Mouse (Mus musculus) heart, adult 2 months (tissue): ENCODE data around the gene Elavl3. TPM values are rescaled to one million over a fixed set of nuclear protein-coding genes. Genes with fewer than 3 reads are reported as not detected.

Experiments
- DNase-seq, 2 experiments: peaks; one replicate each; pipeline ENCODE4 v3.0.0; 2021
- H3K27ac ChIP-seq: fragments of 200-600 bp; 2 replicates; pipeline ENCODE4 v1.8.1; 2022
- H3K27me3 ChIP-seq: fragments of 200-500 bp; 2 replicates; pipeline ENCODE4 v1.6.1; 2012; ENCODE audit warnings: mild to moderate bottlenecking, low read length, inconsistent platforms, mixed read lengths; ENCODE audit not compliant: control insufficient read depth, insufficient read depth
- H3K36me3 ChIP-seq: fragments of 200-500 bp; 2 replicates; pipeline ENCODE4 v1.6.1; 2012; ENCODE audit warnings: low read length, inconsistent platforms; ENCODE audit not compliant: control insufficient read depth, insufficient read depth
- H3K4me1 ChIP-seq: fragments of 200-500 bp; 2 replicates; pipeline ENCODE4 v1.6.1; 2011; ENCODE audit warnings: low read length; ENCODE audit not compliant: control insufficient read depth, insufficient read depth
- H3K4me3 ChIP-seq: fragments of 200-600 bp; 2 replicates; pipeline ENCODE4 v1.8.1; 2022
- H3K79me2 ChIP-seq: fragments of 200-500 bp; replicated peaks from 2 replicates; pipeline ENCODE4 v1.6.1; 2012; ENCODE audit warnings: mild to moderate bottlenecking, inconsistent platforms, low read length, moderate library complexity, mixed read lengths; ENCODE audit not compliant: control insufficient read depth, insufficient read depth
- H3K9ac ChIP-seq: fragments of 200-500 bp; 2 replicates; pipeline ENCODE4 v1.6.1; 2012; ENCODE audit warnings: low read depth, mild to moderate bottlenecking, control low read depth, inconsistent platforms, low read length, mixed read lengths
- CTCF ChIP-seq: fragments of 200-600 bp; IDR thresholded peaks from 2 replicates; pipeline ENCODE4 v1.8.1; 2022; ENCODE audit warnings: antibody characterized with exemption, mild to moderate bottlenecking, moderate library complexity
- EP300 ChIP-seq: fragments of 200-500 bp; IDR thresholded peaks from 2 replicates; pipeline ENCODE4 v1.6.1; 2011; ENCODE audit warnings: low read depth, low read length, control low read depth; ENCODE audit not compliant: insufficient read depth
- POLR2A ChIP-seq: fragments of 200-500 bp; IDR thresholded peaks from 2 replicates; pipeline ENCODE4 v1.6.1; 2011; ENCODE audit warnings: mild to moderate bottlenecking, low read depth, low read length, control low read depth; ENCODE audit not compliant: insufficient read depth
- WGBS: fragments of 180-500 bp; shearing (Covaris S2); methylation state at CpG from one replicate; pipeline ENCODE4 v1.1.7; 2018; 5-methylcytosine and 5-hydroxymethylcytosine counted together
- intact Hi-C: fragments of 180-260 bp; cut with DNase I; formaldehyde crosslinking; loops from one replicate; pipeline ENCODE4 v1.15.1; 2025
- polyA plus RNA-seq: library from polyadenylated mRNA; depleted of rRNA; stranded (reverse); fragments of >200 nt; gene quantifications from 2 replicates; pipeline ENCODE4 v1.2.3, GENCODE M21; 2012
- total RNA-seq, 2 experiments: library from RNA; stranded (reverse); gene quantifications; 2 replicates each; pipeline ENCODE4 v1.2.3; 2021

Elavl3 gene
- total and polyA plus RNA-seq, 3 experiments, result 0.08 to 0.10 (median 0.09) TPM

DNA sequence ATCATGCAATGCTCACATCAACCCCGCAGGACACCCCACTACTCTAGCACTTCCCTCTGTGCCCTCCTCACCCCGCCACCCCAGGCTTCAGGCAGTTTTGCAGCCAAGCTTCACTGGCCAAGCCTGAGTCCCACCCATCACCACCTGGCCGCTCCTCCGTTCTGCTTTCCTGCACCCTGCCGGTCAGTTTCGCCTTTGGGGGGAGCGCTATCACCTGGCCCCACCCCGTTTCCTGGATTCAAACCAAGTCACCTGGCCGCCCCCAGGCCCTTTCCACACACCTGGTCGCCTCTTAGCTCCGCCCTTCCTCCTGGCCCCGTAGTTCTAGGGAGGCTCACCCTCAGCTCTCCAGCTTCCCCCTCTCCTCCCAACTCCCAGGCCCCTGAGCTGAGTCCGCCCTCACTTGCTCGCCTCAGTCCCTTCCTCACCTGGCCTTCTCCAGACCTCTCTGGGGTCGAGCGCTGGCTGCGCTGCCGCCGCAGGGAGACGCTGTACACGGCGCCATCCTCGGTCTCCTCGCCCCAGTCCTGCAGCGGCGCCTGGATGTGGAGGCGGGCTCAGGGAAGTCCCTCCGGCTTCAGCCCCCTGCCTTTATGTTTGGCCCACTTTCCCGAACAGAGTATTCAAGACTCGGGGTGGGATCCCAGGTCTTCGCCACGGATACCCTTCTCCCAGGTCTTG lies 63.3 kb downstream of the Elavl3 start:
- no peaks in the 10 kb centered on the region for H3K79me2 ChIP-seq
- peaks cover 9% of the 10 kb centered on the region; the same call in 1 of the 2 replicates for H3K27me3 ChIP-seq
- H3K27ac ChIP-seq, result no peak overlapping the region
- no peak for TF ChIP-seq EP300
- no peak for TF ChIP-seq POLR2A
- no peak for TF ChIP-seq CTCF
- peak overlapping the region; percentile 58 for H3K4me3 ChIP-seq
- intact Hi-C loops, result no loop called here
- H3K36me3 ChIP-seq, result no peaks in the 10 kb centered on the region
- H3K9ac ChIP-seq, result peak overlapping the region; percentile 63
- H3K4me1 ChIP-seq, result no peaks in the 10 kb centered on the region; the same call in 1 of the 2 replicates
- 3% methylated on average over 32 of the region's 32 CpGs for WGBS
- DNase-seq, result no peak

DNA sequence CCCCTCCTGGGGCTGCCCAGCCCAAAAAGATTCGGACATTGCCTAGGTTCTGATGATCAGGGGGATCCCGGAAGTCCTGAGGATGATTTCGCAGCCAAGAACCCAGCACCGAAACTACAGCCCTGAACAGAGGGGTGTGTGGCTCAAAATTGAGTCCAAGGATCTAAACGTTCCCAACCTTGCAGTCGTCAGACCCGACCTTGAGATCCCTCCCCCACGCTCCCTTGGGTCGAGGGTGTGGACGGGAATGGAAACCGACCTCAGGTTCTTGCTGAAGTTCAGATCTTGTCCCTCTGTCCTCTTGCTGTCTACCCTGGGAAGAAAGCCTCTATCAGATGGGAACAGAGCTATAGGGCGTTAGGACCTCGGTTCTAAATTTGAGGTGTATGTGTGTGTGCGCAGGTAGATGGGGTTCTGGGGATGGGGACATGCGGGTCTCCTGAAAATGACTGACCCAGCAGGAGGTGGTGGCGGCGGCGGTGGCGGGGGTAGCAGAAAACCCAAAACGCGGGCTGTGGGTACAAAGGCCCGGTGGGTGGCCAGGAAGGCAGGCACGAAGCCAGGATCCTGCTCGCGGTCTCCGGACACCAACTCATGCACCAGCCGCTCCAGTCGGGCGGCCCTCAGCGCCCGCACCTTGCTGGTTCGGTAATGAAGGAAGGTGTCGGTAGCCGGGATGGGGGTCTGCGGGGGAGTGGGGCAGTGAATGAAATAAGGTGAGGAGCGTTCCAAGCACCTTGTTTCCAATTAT lies 64.1 kb downstream of the Elavl3 start:
- Histone ChIP-seq H3K4me1 (no peaks in the 10 kb centered on the region; the same call in 1 of the 2 replicates), H3K9ac (no peak overlapping the region)
- intact Hi-C loops, result no loop called here

DNA sequence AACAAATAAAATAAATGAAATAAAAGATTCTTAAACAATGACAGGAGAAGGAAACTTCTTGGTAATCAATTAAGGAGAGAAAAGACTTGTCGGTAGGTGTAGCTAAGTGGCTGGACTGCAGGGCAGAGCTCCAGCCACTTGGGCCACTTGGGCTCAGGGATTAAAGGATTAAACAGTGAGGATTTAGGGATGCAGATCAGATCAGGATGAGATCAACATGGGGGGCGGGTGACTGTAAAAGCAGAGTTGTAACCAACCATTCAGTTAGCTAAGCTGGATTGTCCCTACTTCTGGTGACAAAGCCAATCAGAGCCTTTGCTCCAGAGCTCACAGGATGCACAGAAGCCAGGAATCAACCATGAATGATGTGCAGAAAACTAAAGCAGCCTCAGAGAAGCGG lies 67.9 kb downstream of the Elavl3 start:
- no peaks in the 10 kb centered on the region for H3K36me3 ChIP-seq
- no peak for DNase-seq
- TF ChIP-seq POLR2A, result no peak
- TF ChIP-seq CTCF, result no peak
- TF ChIP-seq EP300, result no peak
- intact Hi-C loops, result no loop called here
- no peak overlapping the region for H3K9ac ChIP-seq
- H3K27me3 ChIP-seq, result 0 out of 2 replicates have a peak, but pooled peaks cover 3% of the 10 kb centered on the region
- H3K4me1 ChIP-seq, result no peaks in the 10 kb centered on the region
- 36% methylated on average over 3 of the region's 3 CpGs for WGBS
- no peak overlapping the region for H3K27ac ChIP-seq
- no peak overlapping the region for H3K4me3 ChIP-seq
- H3K79me2 ChIP-seq, result no peaks in the 10 kb centered on the region

More for the DNA sequence above, 64.1 kb downstream of the Elavl3 start:
- no peak for TF ChIP-seq EP300
- no peak for TF ChIP-seq POLR2A
- TF ChIP-seq CTCF, result no peak
- H3K36me3 ChIP-seq, result no peaks in the 10 kb centered on the region
- H3K4me3 ChIP-seq, result no peak overlapping the region
- H3K79me2 ChIP-seq, result no peaks in the 10 kb centered on the region
- no peak overlapping the region for H3K27ac ChIP-seq
- 26% methylated on average over 36 of the region's 36 CpGs for WGBS
- peaks cover 9% of the 10 kb centered on the region; the same call in 1 of the 2 replicates for H3K27me3 ChIP-seq
- DNase-seq, result no peak

DNA sequence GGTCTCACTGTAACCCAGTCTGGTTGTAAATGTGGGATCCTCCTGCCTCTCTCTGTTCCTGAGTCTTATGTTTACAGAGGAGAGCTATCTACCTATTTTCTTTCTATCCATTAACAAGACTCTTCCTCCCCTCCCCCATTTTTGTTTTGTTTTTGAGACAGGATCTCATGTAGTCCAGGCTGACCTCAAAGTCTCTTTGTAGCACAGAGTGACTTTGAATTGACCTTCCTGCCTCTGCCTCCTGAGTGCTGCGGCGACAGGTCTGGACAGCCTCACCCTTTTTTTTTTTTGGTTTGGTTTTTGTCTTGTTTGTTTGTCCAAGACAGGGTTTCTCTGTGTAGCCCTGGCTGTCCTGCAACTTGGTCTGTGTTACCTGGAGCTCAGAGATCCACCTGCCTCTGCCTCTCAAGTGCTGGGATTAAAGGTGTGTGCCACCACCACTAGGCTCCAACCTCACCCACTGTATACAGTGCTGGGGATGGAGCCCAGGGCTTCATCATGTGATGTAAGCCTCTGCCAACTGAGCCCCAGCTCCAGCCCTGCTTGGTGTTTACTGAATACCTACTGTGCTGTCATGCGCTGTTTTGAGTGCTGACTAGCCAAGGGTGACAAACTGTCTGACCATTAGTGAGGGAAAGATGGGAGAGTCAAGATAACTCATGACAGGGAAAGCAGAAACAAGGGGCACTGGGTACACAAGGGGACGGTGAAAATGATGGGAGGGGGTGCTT lies 73.3 kb downstream of the Elavl3 start:
- no peaks in the 10 kb centered on the region for H3K36me3 ChIP-seq
- H3K9ac ChIP-seq, result no peak overlapping the region
- H3K27ac ChIP-seq, result no peak overlapping the region
- no peak overlapping the region for H3K4me3 ChIP-seq
- WGBS, result 81% methylated on average over 4 of the region's 4 CpGs
- intact Hi-C loops, result loop anchor here (2.0 kb wide), 1 partner anchor 164 kb away; no protein-coding TSS in a partner anchor
- TF ChIP-seq CTCF, result no peak
- no peak for TF ChIP-seq POLR2A
- TF ChIP-seq EP300, result no peak
- no peaks in the 10 kb centered on the region for H3K79me2 ChIP-seq
- DNase-seq, result no peak
- H3K4me1 ChIP-seq, result no peaks in the 10 kb centered on the region
- H3K27me3 ChIP-seq, result no peaks in the 10 kb centered on the region

DNA sequence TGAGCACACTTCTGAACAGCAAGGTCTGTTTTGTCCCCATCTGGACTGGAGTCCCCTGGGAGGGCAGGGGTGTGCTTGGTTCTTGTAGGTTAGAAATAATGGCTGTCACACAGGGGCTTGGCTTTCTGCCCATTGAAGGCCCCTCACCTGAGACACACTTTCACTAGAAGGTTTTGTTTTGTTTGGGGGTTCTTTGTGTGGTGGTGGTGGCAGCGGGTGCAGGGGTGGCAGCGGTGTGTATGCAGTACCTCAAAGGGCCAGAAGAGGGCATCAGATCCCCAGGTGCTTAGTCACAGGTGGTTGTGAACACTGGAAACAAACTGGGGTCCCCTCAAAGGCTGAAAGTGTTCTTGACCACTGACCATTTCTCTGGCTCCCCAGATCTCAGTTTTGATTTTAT lies 73.9 kb downstream of the Elavl3 start:
- TF ChIP-seq CTCF (peak; percentile 81), POLR2A (no peak)
- Histone ChIP-seq H3K79me2 (no peaks in the 10 kb centered on the region), H3K4me3 (no peak overlapping the region), H3K27me3 (no peaks in the 10 kb centered on the region), H3K4me1 (no peaks in the 10 kb centered on the region), H3K9ac (no peak overlapping the region), H3K36me3 (no peaks in the 10 kb centered on the region), H3K27ac (no peak overlapping the region)
- DNase-seq, result peak in 1 of 2 experiments; percentile 68
- intact Hi-C loops, result loop anchor here (2.0 kb wide), 1 partner anchor 165 kb away; no protein-coding TSS in a partner anchor
- WGBS, result 43% methylated on average over 2 of the region's 2 CpGs
